In the genomic region with DNA sequence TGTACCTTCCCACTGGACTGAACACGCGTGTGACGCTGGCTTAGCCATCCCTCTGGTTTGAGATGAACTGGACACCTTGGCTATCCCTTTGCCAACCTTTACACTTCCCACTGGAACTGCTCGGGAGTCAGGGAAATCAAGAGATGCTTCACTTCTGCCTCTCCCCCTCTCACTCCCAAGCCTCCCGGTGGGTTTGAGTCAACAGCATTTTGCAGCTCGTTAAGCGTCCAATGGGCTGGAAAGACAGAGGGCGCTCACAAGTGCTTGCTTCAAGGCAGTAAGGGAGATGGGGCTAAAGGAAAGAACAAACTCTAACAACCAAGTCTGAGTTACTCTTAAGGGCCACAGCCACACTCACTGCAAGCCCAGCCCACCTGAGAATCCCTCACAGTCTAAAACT, we compare ENCODE assay signal across 25 mouse cellular contexts. TPM values are rescaled to one million over a fixed set of nuclear protein-coding genes. Genes with fewer than 3 reads are reported as not detected.
A peak's percentile ranks its signal among the peaks of the same experiment; 100 is the strongest.
DNase-seq lines count a peak whose midpoint lies in the region; ATAC-seq and TF ChIP-seq lines count a peak whose summit lies in the region.
"Had no signal": no experiment of that assay in that cellular context is flagged by ENCODE, and none has a peak within 500 bp of the region (broad histone marks: within the 10 kb centered on the region; RNA-seq: fewer than 3 reads in every experiment).

No protein-coding gene starts in this region.

- H3K4me2 ChIP-seq in kidney, embryonic 15.5 days = peak overlapping the region; percentile 5; the same call in 1 of the 2 replicates
- H3K4me2 ChIP-seq: forebrain, embryonic 13.5 days; heart, embryonic 13.5 days; hindbrain, embryonic 14.5 days had no signal

- peaks cover 43% of the 10 kb centered on the region for H3K36me3 ChIP-seq in kidney, embryonic 15.5 days
- H3K36me3 ChIP-seq in kidney, adult 2 months (ENCODE audit: control insufficient read depth, insufficient read depth, low read length) = no peaks in the 10 kb centered on the region; the same call in 1 of the 2 replicates

- no peak overlapping the region for H3K27ac ChIP-seq in kidney, embryonic 15.5 days
- no peak overlapping the region for H3K27ac ChIP-seq in kidney, adult 2 months (ENCODE audit: insufficient read depth, low read depth, low read length)
- H3K27ac ChIP-seq: forebrain, embryonic 10.5 days; forebrain, embryonic 13.5 days; heart, adult 2 months; heart, embryonic 10.5 days; heart, embryonic 13.5 days; hindbrain, embryonic 14.5 days had no signal

- H3K9ac ChIP-seq in kidney, embryonic 15.5 days = 0 out of 2 replicates have a peak overlapping the region, but pooled peaks have one; percentile 18
- H3K9ac ChIP-seq: forebrain, embryonic 13.5 days; heart, embryonic 13.5 days; hindbrain, embryonic 14.5 days had no signal

- no peak for DNase-seq in kidney, adult 2 months
- DNase-seq in kidney, postnatal 4 days = peak; percentile 46 to 64
- DNase-seq in kidney, adult 18-20 months = no peak
- DNase-seq in ES-CJ7 (ENCODE audit: low read depth, low spot score) (peak; percentile 14), Patski (ENCODE audit: low read depth, low spot score) (peak; percentile 27)
- no peak for DNase-seq in spleen, adult 12 weeks (ENCODE audit: low spot score)
- DNase-seq in adrenal gland, adult 2 months = no peak
- DNase-seq: adrenal gland, adult 8-10 months; adrenal gland, postnatal 25 days; cerebellum, adult 18-20 months; cerebellum, adult 9-10 months; cerebellum, postnatal 14 days; gastrocnemius, postnatal 10 days; gastrocnemius, postnatal 36 days; heart, adult 2 months; heart, postnatal 14 days; heart, postnatal 4 days had no signal

- TF ChIP-seq POLR2A in kidney, adult 2 months (IDR thresholded peaks at IDR 0.05; ENCODE audit: low read depth, low read length) = no peak

- in situ Hi-C loops in Patski (cut with MboI; ENCODE audit: low pct_unique_long_range_greater_than_20kb) = loop anchor here (10.0 kb wide), 1 partner anchor 406 kb away; no protein-coding TSS in a partner anchor

- peak; percentile 59 for ATAC-seq in kidney, embryonic 15.5 days (replicated peaks; ENCODE audit: low FRiP score)
- ATAC-seq in Patski = peak; percentile 26
- ATAC-seq: CD4-positive, CD25-positive, alpha-beta regulatory T cell, adult 4 months; forebrain, embryonic 13.5 days; forebrain, embryonic 16.5 days had no signal

- H3K9me3 ChIP-seq in kidney, embryonic 15.5 days (replicated peaks) = no peaks in the 10 kb centered on the region
- H3K9me3 ChIP-seq: forebrain, embryonic 10.5 days; forebrain, embryonic 13.5 days; heart, embryonic 10.5 days; heart, embryonic 13.5 days had no signal

- no peak overlapping the region for H3K4me3 ChIP-seq in kidney, embryonic 15.5 days (replicated peaks)
- no peak overlapping the region for H3K4me3 ChIP-seq in kidney, adult 2 months (ENCODE audit: insufficient read depth, low read depth, low read length)
- H3K4me3 ChIP-seq: forebrain, embryonic 10.5 days; forebrain, embryonic 13.5 days; heart, adult 2 months; heart, embryonic 10.5 days; heart, embryonic 13.5 days had no signal

- CTCF ChIA-PET in Patski (lab: Charles Lee) = interaction anchor here (0.7 kb wide), 1 partner anchor 9 kb away, joined by 3 read pairs; no protein-coding TSS in a partner anchor

- POLR2A ChIA-PET in Patski (lab: Charles Lee) = no interaction called here

- peaks cover 12% of the 10 kb centered on the region for H3K4me1 ChIP-seq in kidney, embryonic 15.5 days
- H3K4me1 ChIP-seq in kidney, adult 2 months (ENCODE audit: control insufficient read depth, insufficient read depth, low read length) = no peaks in the 10 kb centered on the region
- H3K4me1 ChIP-seq: forebrain, embryonic 10.5 days; forebrain, embryonic 13.5 days; heart, embryonic 10.5 days; heart, embryonic 13.5 days had no signal

- 42% methylated on average over 8 of the region's 8 CpGs for WGBS in kidney, embryonic 15.5 days
- 52% methylated on average over 8 of the region's 8 CpGs for WGBS in kidney, adult 2 months

- no peaks in the 10 kb centered on the region for H3K27me3 ChIP-seq in kidney, embryonic 15.5 days
- H3K27me3 ChIP-seq in kidney, adult 2 months (replicated peaks; ENCODE audit: control insufficient read depth, insufficient read depth, low read length) = no peaks in the 10 kb centered on the region
- no peaks in the 10 kb centered on the region for H3K27me3 ChIP-seq in Patski
- H3K27me3 ChIP-seq: forebrain, embryonic 13.5 days; heart, embryonic 13.5 days had no signal

- no peak for TF ChIP-seq CTCF in kidney, adult 2 months (conservative IDR thresholded peaks at IDR 0.05; ENCODE audit: insufficient read depth, insufficient read length, low read depth, low read length)
- TF ChIP-seq CTCF in Patski (IDR thresholded peaks at IDR 0.05) = no peak

RNA-seq across cellular contexts. Expression of gene Chd1l, which starts 19.3 kb away (rescaled TPM):
- 18.3 and 18.5 TPM in 2 replicates for polyA plus RNA-seq in kidney, embryonic 15.5 days (2015; fragmentation: Nextera tagmentation; extraction: Ambion mirVana)
- 3.9 and 5.0 TPM in 2 replicates for polyA plus RNA-seq in kidney, adult 2 months (2012; rRNA removed)
- polyA plus RNA-seq in Patski (2021) = 23.2 TPM
- total RNA-seq in adrenal gland, adult 2 months (2021) = 10 to 100 TPM; 13.6 to 14.6 TPM
- polyA plus RNA-seq in adrenal gland, adult 2 months (2012; rRNA removed) = 1.7 and 1.9 TPM in 2 replicates

RNA-seq across cellular contexts. Expression of gene Fmo5, which starts 37.9 kb away (rescaled TPM):
- 2.9 and 3.8 TPM in 2 replicates for polyA plus RNA-seq in kidney, embryonic 15.5 days (2015; fragmentation: Nextera tagmentation; extraction: Ambion mirVana)
- 7.9 and 9.9 TPM in 2 replicates for polyA plus RNA-seq in kidney, adult 2 months (2012; rRNA removed)
- 1.9 TPM for polyA plus RNA-seq in Patski (2021)
- 10 to 100 TPM; 13.8 to 14.7 TPM for total RNA-seq in adrenal gland, adult 2 months (2021)
- polyA plus RNA-seq in adrenal gland, adult 2 months (2012; rRNA removed) = 1.8 and 3.0 TPM in 2 replicates

Comparison
In these comparisons a context has a peak if more than half of its experiments do, and no peak if none do; other contexts are left out.
1. DNase-seq: peak in kidney, postnatal 4 days (2 of 2), ES-CJ7 (single experiment) and Patski (single experiment); none in kidney, adult 2 months (single experiment), kidney, adult 18-20 months (single experiment), spleen, adult 12 weeks (single experiment) and adrenal gland, adult 2 months (single experiment).